Mouse (Mus musculus) MEL (cell line): ENCODE measurements around the gene Trp53i13.

Experiments
- CTCF ChIP-seq, 3 experiments: IDR thresholded peaks in 2 of 3; conservative IDR thresholded peaks in 1 of 3; 2 replicates each; pipeline ENCODE4 v1.5.1; 2011 to 2012; ENCODE audit warnings: low read length in 3 of 3, low read depth in 2 of 3, mild to moderate bottlenecking in 2 of 3, improper control_type of control experiment in 1 of 3, inconsistent platforms in 1 of 3, mixed read lengths in 1 of 3, moderate library complexity in 1 of 3; ENCODE audit not compliant: control insufficient read depth in 1 of 3, insufficient read depth in 1 of 3, poor library complexity in 1 of 3, severe bottlenecking in 1 of 3
- E2F4 ChIP-seq: IDR thresholded peaks from 2 replicates; pipeline ENCODE4 v1.6.1; 2011; ENCODE audit warnings: low read depth, low read length, improper control_type of control experiment, borderline replicate concordance
- MEF2A ChIP-seq: IDR thresholded peaks from 2 replicates; pipeline ENCODE4 v1.6.1; 2014; ENCODE audit warnings: low read depth, mild to moderate bottlenecking, inconsistent platforms, low read length, improper control_type of control experiment; ENCODE audit not compliant: poor library complexity, insufficient replicate concordance, severe bottlenecking; ENCODE audit errors: extremely low read depth
- MXI1 ChIP-seq: IDR thresholded peaks from 2 replicates; pipeline ENCODE4 v1.6.1; 2011; ENCODE audit warnings: mild to moderate bottlenecking, low read depth, low read length, improper control_type of control experiment
- NELFE ChIP-seq: IDR thresholded peaks from 2 replicates; pipeline ENCODE4 v1.6.1; 2011; ENCODE audit warnings: low read depth, low read length, improper control_type of control experiment
- NRF1 ChIP-seq: IDR thresholded peaks from 2 replicates; pipeline ENCODE4 v1.6.1; 2014; ENCODE audit warnings: low read depth, mild to moderate bottlenecking, inconsistent platforms, low read length, improper control_type of control experiment, moderate library complexity; ENCODE audit not compliant: poor library complexity, insufficient read depth, severe bottlenecking
- POLR2A ChIP-seq, 2 experiments: IDR thresholded peaks; 2 replicates each; pipeline ENCODE4 v1.6.1; 2011 to 2012; ENCODE audit warnings: low read length in 2 of 2, mild to moderate bottlenecking in 2 of 2, control low read depth in 1 of 2, improper control_type of control experiment in 1 of 2, low read depth in 1 of 2, moderate library complexity in 1 of 2; ENCODE audit not compliant: control insufficient read depth in 1 of 2, insufficient read depth in 1 of 2, poor library complexity in 1 of 2
- RAD21 ChIP-seq: IDR thresholded peaks from 2 replicates; pipeline ENCODE4 v1.6.1; 2011; ENCODE audit warnings: mild to moderate bottlenecking, low read depth, low read length, improper control_type of control experiment
- TCF12 ChIP-seq: IDR thresholded peaks from 2 replicates; pipeline ENCODE4 v1.6.1; 2014; ENCODE audit warnings: low read depth, mild to moderate bottlenecking, inconsistent platforms, low read length, improper control_type of control experiment, moderate library complexity
- UBTF ChIP-seq: IDR thresholded peaks from 2 replicates; pipeline ENCODE4 v1.6.1; 2012; ENCODE audit warnings: low read depth, mild to moderate bottlenecking, inconsistent platforms, low read length, improper control_type of control experiment, moderate library complexity, borderline replicate concordance; ENCODE audit not compliant: insufficient read depth

DNA sequence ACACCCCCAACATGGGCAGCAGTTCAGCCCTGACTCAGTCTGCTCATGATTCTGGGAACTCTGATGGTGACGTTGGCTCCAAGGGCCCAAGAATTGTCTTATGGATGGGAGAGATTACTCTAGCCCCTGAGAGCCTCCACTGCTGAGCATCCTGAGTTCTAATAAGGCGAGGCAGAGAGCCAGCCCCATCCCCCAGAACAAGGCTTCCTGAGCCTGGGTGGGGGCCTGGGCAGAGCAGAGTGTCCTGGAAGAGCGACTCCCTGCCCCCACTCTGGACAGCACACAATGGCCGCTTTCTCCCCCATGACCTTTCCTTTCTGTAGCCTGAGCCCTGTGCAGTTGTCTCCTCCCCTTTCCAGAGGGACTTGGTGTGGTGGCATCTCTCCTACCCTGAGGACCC is 17.9 kb downstream of the Trp53i13 start:
- no peak for TF ChIP-seq RAD21
- TF ChIP-seq TCF12 = no peak
- TF ChIP-seq POLR2A (IDR thresholded peaks at IDR 0.05; ENCODE audit: control insufficient read depth in 1 of 2, insufficient read depth in 1 of 2, low read depth in 1 of 2, low read length in 2 of 2, poor library complexity in 1 of 2) = no peak
- no peak for TF ChIP-seq E2F4
- no peak for TF ChIP-seq MXI1
- TF ChIP-seq CTCF (IDR thresholded peaks at IDR 0.05 in 2 of 3, conservative IDR thresholded peaks at IDR 0.05 in 1 of 3; ENCODE audit: control insufficient read depth in 1 of 3, insufficient read depth in 1 of 3, low read depth in 2 of 3, low read length in 3 of 3, poor library complexity in 1 of 3, severe bottlenecking in 1 of 3) = no peak
- no peak for TF ChIP-seq NRF1
- TF ChIP-seq MEF2A = no peak
- no peak for TF ChIP-seq UBTF
- TF ChIP-seq NELFE = no peak
